Mouse (Mus musculus): ENCODE data around the gene Srp68.

DNA sequence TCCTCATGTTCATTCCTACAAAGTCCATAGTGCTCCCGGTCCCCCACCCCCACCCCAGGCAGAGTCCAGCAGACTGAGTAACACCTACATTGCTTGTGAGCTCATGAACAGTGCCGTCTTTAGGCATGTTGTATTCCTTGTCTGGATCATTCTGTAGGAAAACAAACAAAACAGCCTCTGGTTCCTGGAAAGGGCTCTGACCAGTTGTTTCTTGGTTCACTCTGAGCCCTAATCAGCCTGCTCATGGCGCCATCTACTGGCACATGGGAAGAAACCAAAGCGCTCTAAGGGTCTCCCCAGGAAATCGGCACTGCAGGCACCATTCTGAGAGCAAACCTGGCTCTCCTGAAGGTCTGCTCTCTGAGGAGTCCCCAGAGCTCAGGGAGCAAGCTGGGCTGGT is 20.3 kb upstream of the Srp68 start:
- peak; percentile 74 for TF ChIP-seq CTCF (IDR thresholded peaks at IDR 0.05; ENCODE audit: low read depth, low read length)
- no peak for TF ChIP-seq POLR2A (IDR thresholded peaks at IDR 0.05; ENCODE audit: extremely low read depth, insufficient read depth, low read length)
